Mouse (Mus musculus): Measurements from ENCODE around the gene Krtap4-1.

The Krtap4-1 gene

GRCm38 (mm10) chr11:99628138-99628537 lies at the start of gene Krtap4-1:
Gene Krtap4-1, minus strand, starts transcription at chr11:99628238.
- 84% methylated on average over 4 of the region's 4 CpGs for WGBS

GRCm38 (mm10) chr11:99665860-99666259 lies 37.8 kb upstream of the Krtap4-1 start, which contains the start of gene Krtap4-6:
Gene Krtap4-6, minus strand, starts transcription at chr11:99665960.

GRCm38 (mm10) chr11:99662802-99663201 lies 34.8 kb upstream of the Krtap4-1 start:
- WGBS = 90% methylated on average over 10 of the region's 10 CpGs

- 84% methylated on average over 4 of the region's 4 CpGs for WGBS
Measured at GRCm38 (mm10) chr11:99659256-99659655, 31.2 kb upstream of the Krtap4-1 start.

GRCm38 (mm10) chr11:99658467-99659010 lies 30.5 kb upstream of the Krtap4-1 start, which contains the start of gene Gm11563:
Gene Gm11563, minus strand, starts transcription at chr11:99658960.
- WGBS = 74% methylated on average over 10 of the region's 10 CpGs

GRCm38 (mm10) chr11:99657051-99657450 lies 29.0 kb upstream of the Krtap4-1 start:
- WGBS = 45% methylated on average over 5 of the region's 5 CpGs

GRCm38 (mm10) chr11:99650136-99650535 lies 22.1 kb upstream of the Krtap4-1 start, which contains the start of gene Gm11555:
Gene Gm11555, minus strand, starts transcription at chr11:99650236.
- WGBS = 76% methylated on average over 2 of the region's 2 CpGs

GRCm38 (mm10) chr11:99646444-99646843 lies 18.4 kb upstream of the Krtap4-1 start:
- WGBS = 54% methylated on average over 15 of the region's 15 CpGs

- WGBS = 32% methylated on average over 3 of the region's 3 CpGs
Measured at GRCm38 (mm10) chr11:99644351-99644750, 16.3 kb upstream of the Krtap4-1 start.

- 79% methylated on average over 9 of the region's 9 CpGs for WGBS
Measured at GRCm38 (mm10) chr11:99643635-99644139, 15.6 kb upstream of the Krtap4-1 start, which contains the start of gene Krtap4-7. Gene Krtap4-7, minus strand, starts transcription at chr11:99644089.

- WGBS = 51% methylated on average over 1 of the region's 1 CpGs
Measured at GRCm38 (mm10) chr11:99640926-99641325, 12.9 kb upstream of the Krtap4-1 start.

GRCm38 (mm10) chr11:99637086-99637485 lies 9.0 kb upstream of the Krtap4-1 start:
- 29% methylated on average over 1 of the region's 1 CpGs for WGBS

- WGBS = 48% methylated on average over 8 of the region's 8 CpGs
Measured at GRCm38 (mm10) chr11:99634653-99635134, 6.7 kb upstream of the Krtap4-1 start, which contains the start of gene Krtap4-2. Gene Krtap4-2, minus strand, starts transcription at chr11:99635084.

GRCm38 (mm10) chr11:99633293-99633692 lies 5.3 kb upstream of the Krtap4-1 start:
- 50% methylated on average over 2 of the region's 2 CpGs for WGBS

GRCm38 (mm10) chr11:99630890-99631289 lies 2.9 kb upstream of the Krtap4-1 start:
- WGBS = 77% methylated on average over 3 of the region's 3 CpGs

GRCm38 (mm10) chr11:99620335-99620734 lies 7.7 kb downstream of the Krtap4-1 start, which contains the start of gene Gm11562:
Gene Gm11562, minus strand, starts transcription at chr11:99620435.
- WGBS = 87% methylated on average over 2 of the region's 2 CpGs

GRCm38 (mm10) chr11:99614796-99615363 lies 13.2 kb downstream of the Krtap4-1 start, which contains the start of gene Krtap2-4:
Gene Krtap2-4, minus strand, starts transcription at chr11:99614846.
- WGBS = 57% methylated on average over 3 of the region's 3 CpGs

GRCm38 (mm10) chr11:99610089-99610488 lies 17.9 kb downstream of the Krtap4-1 start, which contains the start of gene Gm11937:
Gene Gm11937, minus strand, starts transcription at chr11:99610189.
- 62% methylated on average over 1 of the region's 2 CpGs for WGBS

- WGBS = 40% methylated on average over 1 of the region's 1 CpGs
Measured at GRCm38 (mm10) chr11:99609126-99609525, 18.9 kb downstream of the Krtap4-1 start.

GRCm38 (mm10) chr11:99603208-99603607 lies 24.8 kb downstream of the Krtap4-1 start, which contains the start of gene Gm11938:
Gene Gm11938, minus strand, starts transcription at chr11:99603308.
- 83% methylated on average over 1 of the region's 1 CpGs for WGBS

- WGBS = 69% methylated on average over 6 of the region's 6 CpGs
Measured at GRCm38 (mm10) chr11:99597742-99598141, 30.3 kb downstream of the Krtap4-1 start, which contains the start of gene Krtap9-3. Gene Krtap9-3, minus strand, starts transcription at chr11:99598105.

GRCm38 (mm10) chr11:99590981-99591380 lies 37.1 kb downstream of the Krtap4-1 start, which contains the start of gene Krtap1-3:
Gene Krtap1-3, minus strand, starts transcription at chr11:99591339.
- 86% methylated on average over 6 of the region's 6 CpGs for WGBS

All from cerebral cortex, adult 2 months (tissue).